Mouse (Mus musculus): ENCODE measurements around the gene Nhlh2.

Gene Nhlh2

GRCm38 (mm10) chr3:102027880-102028279 is 18.0 kb downstream of the Nhlh2 start:
- no peak for DNase-seq

DNA sequence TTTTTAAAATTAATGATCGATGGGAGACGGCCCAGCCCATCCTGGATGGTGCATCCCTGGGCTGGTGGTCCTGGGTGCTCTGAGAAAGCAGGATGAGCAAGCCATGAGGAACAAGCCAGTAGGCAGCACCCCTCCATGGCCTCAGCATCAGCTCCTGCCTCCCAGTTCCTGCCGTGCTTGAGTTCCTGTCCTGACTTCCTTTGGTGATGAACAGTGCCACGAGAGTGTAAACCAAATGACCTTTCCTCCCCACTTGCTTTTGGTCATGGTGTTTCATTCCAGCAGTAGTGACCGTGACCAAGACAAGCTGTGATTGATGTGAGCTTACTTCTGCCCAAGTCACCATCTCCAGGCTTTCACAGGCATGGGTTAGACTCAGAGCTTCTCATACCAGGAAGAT is 27.9 kb downstream of the Nhlh2 start:
- no peak for DNase-seq

GRCm38 (mm10) chr3:102038608-102039007 is 28.7 kb downstream of the Nhlh2 start:
- no peak for DNase-seq

GRCm38 (mm10) chr3:102041632-102042031 is 31.8 kb downstream of the Nhlh2 start:
- no peak for DNase-seq

DNA sequence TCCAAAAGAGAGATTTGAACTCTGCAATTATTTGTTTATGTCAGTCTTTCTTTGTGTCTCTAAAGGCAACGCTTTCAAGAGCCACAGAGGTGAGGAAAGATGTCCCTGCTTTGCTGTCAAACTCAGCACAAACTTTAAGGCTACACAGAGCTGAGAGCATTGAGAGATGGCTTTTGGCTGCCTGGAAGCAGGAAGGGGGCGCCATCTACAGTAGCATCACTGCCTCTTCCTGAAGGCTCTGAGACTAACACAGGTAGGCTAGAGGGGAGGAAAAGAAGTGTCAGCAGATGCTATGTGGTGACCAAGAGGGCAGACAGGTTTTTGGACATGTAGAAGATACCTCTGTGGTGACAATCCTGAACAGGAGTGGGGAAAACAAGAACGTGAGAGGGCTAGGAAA is 35.2 kb downstream of the Nhlh2 start:
- no peak for DNase-seq

- DNase-seq = no peak
Measured at GRCm38 (mm10) chr3:102047532-102047931, 37.7 kb downstream of the Nhlh2 start.

GRCm38 (mm10) chr3:102049207-102050104 is 39.6 kb downstream of the Nhlh2 start:
- DNase-seq = no peak

GRCm38 (mm10) chr3:102052036-102052435 is 42.2 kb downstream of the Nhlh2 start:
- DNase-seq = no peak

- no peak for DNase-seq
Measured at GRCm38 (mm10) chr3:102053293-102053692, 43.4 kb downstream of the Nhlh2 start.

- DNase-seq = no peak
Measured at GRCm38 (mm10) chr3:102055878-102056277, 46.0 kb downstream of the Nhlh2 start.

GRCm38 (mm10) chr3:102060065-102060464 is 50.2 kb downstream of the Nhlh2 start:
- no peak for DNase-seq

- DNase-seq = peak; percentile 42
Measured at GRCm38 (mm10) chr3:102061923-102062670, 52.2 kb downstream of the Nhlh2 start.

DNA sequence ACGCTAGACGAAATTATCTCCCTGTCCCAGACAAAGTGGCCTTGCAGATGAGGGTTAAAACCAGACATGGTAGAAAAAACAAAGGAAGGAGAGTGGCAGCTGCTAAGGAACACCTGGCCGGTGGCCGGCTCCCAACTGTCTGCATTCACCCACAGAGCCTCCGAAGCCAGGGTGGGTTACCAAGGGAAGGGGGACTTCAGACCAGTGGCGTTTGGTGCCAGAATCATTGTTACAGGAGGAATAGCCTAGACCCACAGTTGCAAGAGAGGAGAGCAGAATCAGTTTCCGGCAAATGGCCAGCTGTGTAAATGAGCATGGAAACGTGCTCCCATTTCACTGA is 52.8 kb downstream of the Nhlh2 start:
- DNase-seq = no peak

GRCm38 (mm10) chr3:102063273-102064120 is 53.6 kb downstream of the Nhlh2 start:
- DNase-seq = no peak

DNA sequence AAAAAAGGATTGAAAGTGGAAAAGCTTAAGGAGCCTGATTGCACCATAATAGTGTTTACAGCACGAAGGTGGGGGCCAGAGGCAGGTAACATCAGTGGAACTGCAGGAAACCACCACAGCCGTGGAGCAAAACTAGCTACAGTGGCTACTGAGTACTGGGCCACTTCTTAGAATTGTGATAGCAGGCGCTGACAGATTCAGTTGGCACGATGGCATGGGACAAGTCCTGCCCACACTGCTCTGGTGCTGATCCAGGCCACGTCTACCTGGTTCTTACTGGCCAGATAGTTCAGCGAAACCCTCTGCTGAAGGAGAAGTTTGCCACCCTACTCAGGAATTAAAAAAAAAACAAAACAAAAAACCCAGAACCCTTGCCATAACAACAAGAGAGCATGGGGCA is 54.7 kb downstream of the Nhlh2 start:
- DNase-seq = no peak

All from thymus, postnatal 25 days (tissue).